Mouse (Mus musculus): ENCODE results near the gene Gm38655. TPM values are rescaled to one million over a fixed set of nuclear protein-coding genes. Genes with fewer than 3 reads are reported as not detected.
"Not testable (repeated sequence)": the region's sequence is repeated elsewhere in the genome, so short reads cannot be mapped to it uniquely, and the experiment has no call there.

Gene Gm38655
- polyA plus RNA-seq, 1 experiment from 2014 or later = 6.0 TPM

DNA sequence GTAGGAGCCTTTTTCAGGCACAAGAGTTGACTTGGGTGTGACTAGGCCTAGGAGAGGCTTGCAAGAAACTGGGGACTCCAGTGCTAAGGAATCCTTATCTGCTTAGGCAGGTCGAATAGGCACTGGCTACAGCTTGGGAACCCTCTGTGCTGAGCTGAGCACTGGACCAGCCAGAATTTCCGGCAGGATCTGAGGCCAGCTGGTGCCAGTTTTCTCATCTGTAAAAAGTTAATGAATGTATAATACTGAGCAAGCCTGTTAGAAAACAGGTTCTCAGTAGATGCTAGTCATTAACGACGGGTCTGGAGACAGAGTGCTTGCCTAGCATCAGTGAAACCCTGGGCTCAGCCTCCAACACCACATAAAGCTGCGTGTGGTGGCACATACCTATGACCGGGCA, 39.6 kb downstream of the Gm38655 start:
- Histone ChIP-seq H3K27ac (replicated peaks) (no peak overlapping the region), H3K4me1 (replicated peaks; ENCODE audit: control insufficient read depth, insufficient read depth) (no peaks in the 10 kb centered on the region), H3K9ac (ENCODE audit: low read length) (no peak overlapping the region), H3K9me3 (ENCODE audit: control insufficient read depth, low read length) (no peaks in the 10 kb centered on the region), H3K36me3 (ENCODE audit: control insufficient read depth, insufficient read depth, low read length) (no peaks in the 10 kb centered on the region), H3K4me2 (replicated peaks; ENCODE audit: low read depth) (no peak overlapping the region), H3K4me3 (ENCODE audit: low read depth, low read length) (no peak overlapping the region), H3K27me3 (ENCODE audit: control insufficient read depth, insufficient read depth, low read length) (no peaks in the 10 kb centered on the region)
- WGBS = 85% methylated on average over 6 of the region's 6 CpGs
- peak; percentile 34 for TF ChIP-seq EP300 (optimal IDR thresholded peaks at IDR 0.05)
- TF ChIP-seq CTCF (IDR thresholded peaks at IDR 0.05; ENCODE audit: low read depth) = no peak
- no peak for ATAC-seq (ENCODE audit: low FRiP score, low TSS enrichment)
- DNase-seq (ENCODE audit: low spot score) = no peak

DNA sequence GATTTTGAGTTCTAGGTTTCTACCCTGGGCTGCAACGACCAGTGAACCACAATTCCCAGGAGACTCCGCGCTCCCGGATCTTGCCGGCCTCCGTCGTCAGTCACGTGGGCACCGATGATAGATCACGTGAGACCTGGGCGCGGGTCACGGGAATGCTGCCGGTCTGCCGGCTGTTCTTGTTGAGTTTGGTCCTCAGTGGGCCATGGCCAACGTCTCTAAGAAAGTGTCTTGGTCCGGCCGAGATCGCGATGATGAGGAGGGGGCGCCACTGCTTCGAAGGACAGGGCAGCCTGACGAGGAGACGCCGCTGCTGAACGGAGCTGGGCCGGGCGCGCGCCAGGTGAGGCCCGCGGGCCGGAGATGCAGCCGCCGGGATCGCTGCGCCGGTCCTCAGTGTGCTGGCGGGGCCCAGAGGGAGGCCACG, 42.0 kb downstream of the Gm38655 start, which contains the start of gene Clcn7:
TSS of gene Clcn7 (plus strand) at position 117 of the 424 bp plus-strand sequence.
- peak; percentile 94 for ATAC-seq (ENCODE audit: low FRiP score, low TSS enrichment)
- Histone ChIP-seq H3K27me3 (ENCODE audit: control insufficient read depth, insufficient read depth, low read length) (no peaks in the 10 kb centered on the region), H3K9me3 (ENCODE audit: control insufficient read depth, low read length) (no peaks in the 10 kb centered on the region), H3K27ac (replicated peaks) (peak within 1 kb of the TSS; percentile 53; the same call in 1 of the 2 replicates), H3K36me3 (ENCODE audit: control insufficient read depth, insufficient read depth, low read length) (no peaks in the 10 kb centered on the region), H3K4me3 (ENCODE audit: low read depth, low read length) (peak within 1 kb of the TSS; percentile 91), H3K4me1 (replicated peaks; ENCODE audit: control insufficient read depth, insufficient read depth) (no peaks in the 10 kb centered on the region), H3K9ac (ENCODE audit: low read length) (peak within 1 kb of the TSS; percentile 87), H3K4me2 (replicated peaks; ENCODE audit: low read depth) (peak within 1 kb of the TSS; percentile 54)
- WGBS = under 1% methylated on average over 40 of the region's 40 CpGs
- TF ChIP-seq EP300 (optimal IDR thresholded peaks at IDR 0.05) (no peak), CTCF (IDR thresholded peaks at IDR 0.05; ENCODE audit: low read depth) (peak; percentile 27; the same call in 1 of the 2 replicates)
- DNase-seq (ENCODE audit: low spot score) = peak; percentile 94

DNA sequence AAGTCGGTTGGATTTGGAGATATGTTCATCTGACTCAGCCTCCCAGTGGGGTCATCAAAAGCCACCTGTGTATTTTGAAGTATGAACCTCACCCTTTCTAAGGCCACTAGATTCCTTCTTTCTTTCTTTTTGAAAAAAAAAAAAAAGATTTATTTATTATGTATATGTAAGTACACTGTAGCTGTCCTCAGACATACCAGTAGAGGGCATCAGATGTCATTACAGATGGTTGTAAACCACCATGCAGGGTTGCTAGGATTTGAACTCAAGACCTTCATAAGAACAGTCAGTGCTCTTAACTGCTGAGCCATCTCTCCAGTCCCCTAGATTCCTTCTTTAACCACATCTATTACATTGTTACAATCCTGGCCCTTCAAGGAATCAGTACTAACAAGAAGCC, 45.2 kb downstream of the Gm38655 start:
- Histone ChIP-seq H3K9ac (ENCODE audit: low read length) (no peak overlapping the region), H3K27ac (replicated peaks) (no peak overlapping the region), H3K27me3 (ENCODE audit: control insufficient read depth, insufficient read depth, low read length) (no peaks in the 10 kb centered on the region), H3K9me3 (ENCODE audit: control insufficient read depth, low read length) (no peaks in the 10 kb centered on the region), H3K4me3 (ENCODE audit: low read depth, low read length) (no peak overlapping the region), H3K36me3 (ENCODE audit: control insufficient read depth, insufficient read depth, low read length) (no peaks in the 10 kb centered on the region), H3K4me2 (replicated peaks; ENCODE audit: low read depth) (no peak overlapping the region), H3K4me1 (replicated peaks; ENCODE audit: control insufficient read depth, insufficient read depth) (no peaks in the 10 kb centered on the region)
- WGBS = 79% methylated on average over 1 of the region's 1 CpGs
- ATAC-seq (ENCODE audit: low FRiP score, low TSS enrichment) (no peak), DNase-seq (ENCODE audit: low spot score) (no peak)
- TF ChIP-seq EP300 (optimal IDR thresholded peaks at IDR 0.05) (no peak), CTCF (IDR thresholded peaks at IDR 0.05; ENCODE audit: low read depth) (peak; percentile 44)

DNA sequence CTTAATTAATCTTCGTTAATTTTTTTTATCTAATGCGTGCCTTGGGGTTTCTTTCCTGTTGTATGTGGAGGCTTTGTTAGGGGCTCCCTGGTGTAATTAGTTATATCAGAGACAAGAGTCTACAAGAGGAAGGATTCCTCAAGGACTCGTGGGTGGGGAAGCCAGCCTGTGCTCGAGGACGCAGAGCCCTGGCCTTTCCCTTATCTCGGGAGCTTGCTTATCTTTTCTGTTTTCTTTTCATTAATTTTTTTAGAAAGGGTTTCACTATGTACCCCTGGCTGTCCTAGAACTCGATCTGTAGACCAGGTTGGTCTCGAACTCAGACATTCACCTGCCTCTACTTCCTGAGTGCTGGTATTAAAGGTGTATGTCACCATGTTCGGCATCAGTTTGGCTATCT, 47.6 kb downstream of the Gm38655 start:
- no peak for ATAC-seq (ENCODE audit: low FRiP score, low TSS enrichment)
- 56% methylated on average over 9 of the region's 9 CpGs for WGBS

DNA sequence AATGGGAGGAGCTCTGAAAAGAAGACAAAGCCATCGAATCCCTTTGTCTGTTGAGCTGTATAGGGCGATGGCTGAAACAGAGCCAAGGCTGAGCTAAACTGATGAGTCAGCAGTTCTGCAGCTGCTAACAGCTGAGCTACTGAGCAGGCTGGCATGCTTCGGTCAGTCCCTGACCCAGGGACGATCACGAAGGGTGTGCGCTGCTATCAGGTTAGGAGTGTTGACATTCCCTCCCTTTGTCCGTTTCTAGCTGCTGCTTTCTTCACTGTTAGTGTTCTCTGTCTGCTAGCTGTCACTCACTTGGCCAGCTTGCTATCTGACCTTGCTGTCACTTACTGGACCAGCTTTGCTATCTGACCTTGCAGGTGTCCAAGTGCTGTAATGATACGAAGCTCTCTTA, 48.2 kb downstream of the Gm38655 start:
- Histone ChIP-seq H3K4me1 (replicated peaks; ENCODE audit: control insufficient read depth, insufficient read depth) (no peaks in the 10 kb centered on the region), H3K36me3 (ENCODE audit: control insufficient read depth, insufficient read depth, low read length) (no peaks in the 10 kb centered on the region), H3K9me3 (ENCODE audit: control insufficient read depth, low read length) (no peaks in the 10 kb centered on the region), H3K9ac (ENCODE audit: low read length) (no peak overlapping the region), H3K4me2 (replicated peaks; ENCODE audit: low read depth) (no peak overlapping the region), H3K27me3 (ENCODE audit: control insufficient read depth, insufficient read depth, low read length) (no peaks in the 10 kb centered on the region), H3K4me3 (ENCODE audit: low read depth, low read length) (no peak overlapping the region), H3K27ac (replicated peaks) (no peak overlapping the region)
- TF ChIP-seq CTCF (IDR thresholded peaks at IDR 0.05; ENCODE audit: low read depth) (no peak), EP300 (optimal IDR thresholded peaks at IDR 0.05) (no peak)
- peak; percentile 43; the same call in 1 of the 2 replicates for ATAC-seq (ENCODE audit: low FRiP score, low TSS enrichment)
- no peak for DNase-seq (ENCODE audit: low spot score)
- 38% methylated on average over 8 of the region's 8 CpGs for WGBS

More for the DNA sequence above, 47.6 kb downstream of the Gm38655 start:
- no peaks in the 10 kb centered on the region for H3K36me3 ChIP-seq (ENCODE audit: control insufficient read depth, insufficient read depth, low read length)
- H3K4me1 ChIP-seq (replicated peaks; ENCODE audit: control insufficient read depth, insufficient read depth) = no peaks in the 10 kb centered on the region
- no peak overlapping the region for H3K9ac ChIP-seq (ENCODE audit: low read length)
- H3K27me3 ChIP-seq (ENCODE audit: control insufficient read depth, insufficient read depth, low read length) = no peaks in the 10 kb centered on the region
- no peaks in the 10 kb centered on the region for H3K9me3 ChIP-seq (ENCODE audit: control insufficient read depth, low read length)
- H3K27ac ChIP-seq (replicated peaks) = no peak overlapping the region
- DNase-seq (ENCODE audit: low spot score) = no peak
- TF ChIP-seq EP300 (optimal IDR thresholded peaks at IDR 0.05) (no peak), CTCF (IDR thresholded peaks at IDR 0.05; ENCODE audit: low read depth) (no peak)
- no peak overlapping the region for H3K4me3 ChIP-seq (ENCODE audit: low read depth, low read length)
- no peak overlapping the region for H3K4me2 ChIP-seq (replicated peaks; ENCODE audit: low read depth)

DNA sequence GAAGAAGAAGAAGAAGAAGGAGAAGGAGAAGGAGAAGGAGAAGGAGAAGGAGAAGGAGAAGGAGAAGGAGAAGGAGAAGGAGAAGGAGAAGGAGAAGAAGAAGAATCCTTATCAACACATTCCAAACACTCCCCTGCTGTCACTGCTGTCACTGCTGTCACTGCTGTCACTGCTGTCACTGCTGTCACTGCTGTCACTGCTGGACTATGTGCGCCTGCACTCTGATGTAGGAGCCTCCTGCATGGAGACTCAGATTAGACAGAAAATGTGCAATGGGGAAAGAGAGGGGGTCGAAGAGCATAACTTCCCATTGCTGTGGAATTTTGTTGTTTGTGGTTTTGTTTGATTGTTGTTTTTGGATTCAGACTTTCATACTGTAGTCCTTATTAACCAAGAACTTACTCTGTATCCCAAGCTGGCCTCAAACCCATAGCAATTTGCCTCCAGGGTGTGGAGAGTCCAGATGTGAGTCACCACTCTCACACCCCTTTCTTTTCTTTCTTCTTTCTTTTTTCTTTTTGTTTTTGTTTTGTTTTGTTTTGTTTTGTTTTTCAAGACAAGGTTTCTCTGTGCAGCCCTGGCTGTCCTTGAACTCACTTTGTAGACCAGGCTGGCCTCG, 49.7 kb downstream of the Gm38655 start:
- H3K36me3 ChIP-seq (ENCODE audit: control insufficient read depth, insufficient read depth, low read length); H3K27me3 ChIP-seq (ENCODE audit: control insufficient read depth, insufficient read depth, low read length); H3K9ac ChIP-seq (ENCODE audit: low read length); H3K4me3 ChIP-seq (ENCODE audit: low read depth, low read length); H3K27ac ChIP-seq (replicated peaks); H3K4me1 ChIP-seq (replicated peaks; ENCODE audit: control insufficient read depth, insufficient read depth); ATAC-seq (ENCODE audit: low FRiP score, low TSS enrichment); H3K9me3 ChIP-seq (ENCODE audit: control insufficient read depth, low read length); DNase-seq (ENCODE audit: low spot score); H3K4me2 ChIP-seq (replicated peaks; ENCODE audit: low read depth): not testable (repeated sequence)
- WGBS = 82% methylated on average over 3 of the region's 3 CpGs

Data from stomach, postnatal 0 days (tissue).